Mouse (Mus musculus): ENCODE results near the gene Entpd2. TPM values are rescaled to one million over a fixed set of nuclear protein-coding genes. Genes with fewer than 3 reads are reported as not detected.

Gene Entpd2
- polyA plus RNA-seq, 1 experiment: not detected

GRCm38 (mm10) chr2:25423626-25424025 is 28.0 kb downstream of the Entpd2 start:
- peaks cover 8% of the 10 kb centered on the region for H3K4me1 ChIP-seq (ENCODE audit: control insufficient read depth)
- H3K4me3 ChIP-seq (replicated peaks): no peak overlapping the region
- H3K9me3 ChIP-seq (ENCODE audit: control insufficient read depth, low read length): peaks cover 7% of the 10 kb centered on the region
- TF ChIP-seq GATA1 (IDR thresholded peaks at IDR 0.05; ENCODE audit: low read length): no peak
- no peak for TF ChIP-seq TAL1 (IDR thresholded peaks at IDR 0.05; ENCODE audit: low read length)
- no peaks in the 10 kb centered on the region for H3K36me3 ChIP-seq (ENCODE audit: control insufficient read depth)
- peaks cover 15% of the 10 kb centered on the region for H3K27me3 ChIP-seq (ENCODE audit: control insufficient read depth)

- Histone ChIP-seq H3K27me3 (ENCODE audit: control insufficient read depth) (peaks cover 33% of the 10 kb centered on the region), H3K4me1 (ENCODE audit: control insufficient read depth) (peaks cover 16% of the 10 kb centered on the region), H3K4me3 (replicated peaks) (no peak overlapping the region), H3K9me3 (ENCODE audit: control insufficient read depth, low read length) (peaks cover 3% of the 10 kb centered on the region), H3K36me3 (ENCODE audit: control insufficient read depth) (no peaks in the 10 kb centered on the region)
- TF ChIP-seq GATA1 (IDR thresholded peaks at IDR 0.05; ENCODE audit: low read length): no peak
- no peak for TF ChIP-seq TAL1 (IDR thresholded peaks at IDR 0.05; ENCODE audit: low read length)
Observed at GRCm38 (mm10) chr2:25425481-25425880, 29.8 kb downstream of the Entpd2 start.

GRCm38 (mm10) chr2:25426721-25427191 is 31.1 kb downstream of the Entpd2 start:
- peaks cover 37% of the 10 kb centered on the region for H3K27me3 ChIP-seq (ENCODE audit: control insufficient read depth)
- H3K4me3 ChIP-seq (replicated peaks): no peak overlapping the region
- TF ChIP-seq TAL1 (IDR thresholded peaks at IDR 0.05; ENCODE audit: low read length) (no peak), GATA1 (IDR thresholded peaks at IDR 0.05; ENCODE audit: low read length) (no peak)
- no peaks in the 10 kb centered on the region for H3K9me3 ChIP-seq (ENCODE audit: control insufficient read depth, low read length)
- no peaks in the 10 kb centered on the region for H3K36me3 ChIP-seq (ENCODE audit: control insufficient read depth)
- H3K4me1 ChIP-seq (ENCODE audit: control insufficient read depth): peaks cover 16% of the 10 kb centered on the region

- TF ChIP-seq GATA1 (IDR thresholded peaks at IDR 0.05; ENCODE audit: low read length) (no peak), TAL1 (IDR thresholded peaks at IDR 0.05; ENCODE audit: low read length) (no peak)
- Histone ChIP-seq H3K36me3 (ENCODE audit: control insufficient read depth) (no peaks in the 10 kb centered on the region), H3K4me3 (replicated peaks) (no peak overlapping the region), H3K4me1 (ENCODE audit: control insufficient read depth) (peaks cover 19% of the 10 kb centered on the region), H3K9me3 (ENCODE audit: control insufficient read depth, low read length) (no peaks in the 10 kb centered on the region), H3K27me3 (ENCODE audit: control insufficient read depth) (peaks cover 37% of the 10 kb centered on the region)
Observed at GRCm38 (mm10) chr2:25427256-25427655, 31.6 kb downstream of the Entpd2 start.

DNA sequence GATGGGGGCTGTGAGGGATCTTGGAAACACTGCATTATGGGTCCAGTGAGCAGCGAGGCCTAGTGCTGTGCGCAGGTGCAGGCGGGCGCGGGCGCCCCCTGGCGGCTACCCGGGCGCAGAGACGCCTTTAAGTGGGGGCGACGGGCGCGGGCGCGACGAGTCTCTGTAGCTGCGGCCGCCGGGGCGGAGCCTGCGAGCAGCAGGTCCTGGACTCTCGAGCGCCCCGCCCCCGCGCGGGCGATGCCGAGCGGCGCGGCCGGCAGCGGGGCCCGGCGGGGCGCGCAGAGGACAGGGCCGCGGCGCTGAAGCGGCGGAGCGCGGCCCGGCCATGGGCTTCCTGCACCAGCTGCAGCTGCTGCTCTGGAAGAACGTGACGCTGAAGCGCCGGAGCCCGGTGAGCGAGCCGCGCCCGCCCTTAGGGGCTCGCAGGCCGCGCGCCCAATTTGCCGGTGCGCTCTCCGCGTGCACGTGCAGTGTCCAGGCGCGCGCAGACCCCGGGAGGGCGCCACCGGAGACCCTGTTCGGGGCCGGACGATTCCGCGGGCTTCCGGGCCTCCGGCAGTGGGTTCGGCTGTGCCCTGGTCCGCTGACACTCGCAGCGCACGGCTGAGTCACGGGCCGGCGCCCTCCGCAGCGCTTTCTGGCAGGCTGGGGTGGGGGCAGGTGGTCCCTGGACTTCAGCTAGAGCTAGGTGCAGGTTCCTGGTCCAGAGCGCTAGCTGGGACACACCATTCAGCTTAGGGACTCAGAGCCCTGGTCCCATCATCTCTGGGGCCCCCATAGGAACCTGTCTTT is 33.0 kb downstream of the Entpd2 start, which contains the start of gene Abca2:
Gene Abca2, plus strand, starts transcription at position 262 of the 795 bp plus-strand sequence.
- Histone ChIP-seq H3K27me3 (ENCODE audit: control insufficient read depth) (peaks cover 33% of the 10 kb centered on the region), H3K36me3 (ENCODE audit: control insufficient read depth) (no peaks in the 10 kb centered on the region), H3K4me3 (replicated peaks) (peak within 1 kb of the TSS; percentile 65), H3K4me1 (ENCODE audit: control insufficient read depth) (peaks cover 23% of the 10 kb centered on the region), H3K9me3 (ENCODE audit: control insufficient read depth, low read length) (no peaks in the 10 kb centered on the region)
- TF ChIP-seq TAL1 (IDR thresholded peaks at IDR 0.05; ENCODE audit: low read length): no peak
- no peak for TF ChIP-seq GATA1 (IDR thresholded peaks at IDR 0.05; ENCODE audit: low read length)

GRCm38 (mm10) chr2:25429435-25430180 is 33.9 kb downstream of the Entpd2 start:
- TF ChIP-seq TAL1 (IDR thresholded peaks at IDR 0.05; ENCODE audit: low read length): no peak
- TF ChIP-seq GATA1 (IDR thresholded peaks at IDR 0.05; ENCODE audit: low read length): no peak
- Histone ChIP-seq H3K4me1 (ENCODE audit: control insufficient read depth) (peaks cover 23% of the 10 kb centered on the region), H3K27me3 (ENCODE audit: control insufficient read depth) (peaks cover 32% of the 10 kb centered on the region), H3K9me3 (ENCODE audit: control insufficient read depth, low read length) (no peaks in the 10 kb centered on the region), H3K36me3 (ENCODE audit: control insufficient read depth) (no peaks in the 10 kb centered on the region), H3K4me3 (replicated peaks) (peak overlapping the region; percentile 65)

DNA sequence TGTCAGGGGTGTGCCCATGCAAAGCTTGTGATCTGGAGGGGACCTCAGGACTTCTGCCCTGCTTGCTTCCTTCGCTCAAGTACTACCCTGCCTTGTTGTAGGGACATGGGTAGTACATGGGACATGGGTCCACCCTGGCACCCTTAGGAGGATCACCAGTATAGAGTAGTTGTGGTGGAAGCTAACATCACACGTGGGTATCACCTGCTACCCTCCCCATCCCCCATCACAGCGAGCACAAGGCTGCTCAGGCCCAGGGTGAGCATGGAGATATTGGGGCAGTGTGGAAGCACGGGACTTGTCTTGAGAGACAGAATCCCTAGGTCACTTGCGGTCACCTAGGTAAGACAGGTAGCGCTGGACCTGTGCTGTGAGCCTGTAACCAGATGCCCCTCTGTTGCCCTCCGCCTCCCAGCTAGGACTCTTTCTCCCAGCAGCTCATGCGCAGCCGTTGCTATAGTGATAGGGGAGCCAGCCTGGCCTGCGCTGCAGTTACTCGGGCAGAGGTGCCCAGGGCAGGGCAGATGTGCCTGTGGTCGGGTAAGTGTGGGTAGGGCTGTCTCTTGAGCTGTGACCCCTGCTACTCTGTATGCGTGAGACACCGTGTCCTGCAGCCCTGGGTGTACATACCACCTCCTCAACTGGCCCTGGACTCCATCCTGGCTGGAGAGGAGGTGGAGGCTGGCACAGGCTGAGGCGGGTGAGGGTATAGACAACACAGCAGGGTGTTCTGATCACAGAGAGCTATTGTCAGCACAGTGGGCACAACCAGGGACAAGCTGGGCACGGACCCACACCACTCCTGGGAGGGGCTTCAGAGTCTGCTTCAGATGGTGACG is 34.9 kb downstream of the Entpd2 start:
- TF ChIP-seq GATA1 (IDR thresholded peaks at IDR 0.05; ENCODE audit: low read length): no peak
- TF ChIP-seq TAL1 (IDR thresholded peaks at IDR 0.05; ENCODE audit: low read length): no peak
- Histone ChIP-seq H3K36me3 (ENCODE audit: control insufficient read depth) (no peaks in the 10 kb centered on the region; the same call in 1 of the 2 replicates), H3K4me3 (replicated peaks) (no peak overlapping the region), H3K9me3 (ENCODE audit: control insufficient read depth, low read length) (no peaks in the 10 kb centered on the region), H3K4me1 (ENCODE audit: control insufficient read depth) (peaks cover 23% of the 10 kb centered on the region), H3K27me3 (ENCODE audit: control insufficient read depth) (peaks cover 23% of the 10 kb centered on the region)

DNA sequence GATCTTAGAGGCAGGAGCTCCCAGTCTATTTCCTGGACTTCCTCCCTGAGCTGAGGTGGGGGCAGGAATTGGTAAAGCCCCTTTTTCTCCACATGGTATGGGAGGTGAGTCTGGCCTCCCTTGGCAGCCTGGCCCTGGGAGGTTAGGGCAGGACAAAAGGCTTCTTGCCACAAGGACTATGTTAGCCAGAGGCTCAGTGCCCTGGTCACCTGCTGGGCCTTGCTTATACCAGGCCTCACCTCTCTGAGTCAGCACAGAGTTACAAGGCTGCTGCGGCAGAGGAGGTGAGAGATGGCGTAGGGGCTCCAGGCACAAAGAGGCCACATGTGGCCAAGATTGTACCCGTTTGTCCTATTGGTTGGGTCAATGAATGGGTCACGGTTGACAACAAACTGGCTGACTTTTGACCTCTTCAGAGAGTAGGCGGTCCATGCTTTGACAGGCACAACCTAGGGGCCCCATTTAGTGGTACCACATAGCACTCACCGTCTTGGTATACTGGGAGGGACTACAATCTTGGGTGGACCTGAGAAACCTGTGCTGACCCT is 35.7 kb downstream of the Entpd2 start:
- no peak overlapping the region for H3K4me3 ChIP-seq (replicated peaks)

More for the DNA sequence above, 35.7 kb downstream of the Entpd2 start:
- Histone ChIP-seq H3K27me3 (ENCODE audit: control insufficient read depth) (peaks cover 23% of the 10 kb centered on the region), H3K4me1 (ENCODE audit: control insufficient read depth) (peaks cover 23% of the 10 kb centered on the region), H3K36me3 (ENCODE audit: control insufficient read depth) (no peaks in the 10 kb centered on the region; the same call in 1 of the 2 replicates), H3K9me3 (ENCODE audit: control insufficient read depth, low read length) (no peaks in the 10 kb centered on the region)
- TF ChIP-seq TAL1 (IDR thresholded peaks at IDR 0.05; ENCODE audit: low read length): no peak
- TF ChIP-seq GATA1 (IDR thresholded peaks at IDR 0.05; ENCODE audit: low read length): no peak

Measured in erythroblast, embryonic 14.5 days (primary cell).